Mouse (Mus musculus) neural tube, embryonic 11.5 days (tissue): Measurements from ENCODE around the gene Ttc26. TPM values are rescaled to one million over a fixed set of nuclear protein-coding genes. Genes with fewer than 3 reads are reported as not detected.

Experiments
- ATAC-seq: fragments of 200-750 bp; cut with Nextera tagmentation; 2 replicates; pipeline ENCODE4 v1.8.0; 2017; ENCODE audit warnings: moderate number of reproducible peaks, mild to moderate bottlenecking, moderate TSS enrichment, moderate library complexity; ENCODE audit not compliant: insufficient read depth, low FRiP score, low TSS enrichment
- DNase-seq: peaks from one replicate; pipeline ENCODE4 v3.0.0-alpha.2; 2015; ENCODE audit warnings: low spot score
- H3K27ac ChIP-seq: fragments of 300-500 bp; sonication (generic); 2 replicates; pipeline ENCODE4 v1.5.1; 2014; ENCODE audit warnings: low read depth, mild to moderate bottlenecking, low read length
- H3K27me3 ChIP-seq: fragments of 300-500 bp; sonication (generic); 2 replicates; pipeline ENCODE4 v1.6.1; 2014; ENCODE audit warnings: mild to moderate bottlenecking, low read length, mixed read lengths; ENCODE audit not compliant: control insufficient read depth, insufficient read depth
- H3K36me3 ChIP-seq: fragments of 300-500 bp; sonication (generic); 2 replicates; pipeline ENCODE4 v1.6.1; 2014; ENCODE audit warnings: mild to moderate bottlenecking, low read length, moderate library complexity, mixed read lengths; ENCODE audit not compliant: control insufficient read depth, insufficient read depth
- H3K4me1 ChIP-seq: fragments of 300-500 bp; sonication (generic); 2 replicates; pipeline ENCODE4 v1.6.1; 2014; ENCODE audit warnings: low read length, mixed read lengths; ENCODE audit not compliant: control insufficient read depth, insufficient read depth
- H3K4me2 ChIP-seq: fragments of 300-500 bp; sonication (generic); 2 replicates; pipeline ENCODE4 v1.6.1; 2014; ENCODE audit warnings: low read depth, mild to moderate bottlenecking, moderate library complexity
- H3K4me3 ChIP-seq: fragments of 300-500 bp; sonication (generic); 2 replicates; pipeline ENCODE4 v1.5.1; 2014; ENCODE audit warnings: low read depth, low read length
- H3K9ac ChIP-seq: fragments of 300-500 bp; sonication (generic); 2 replicates; pipeline ENCODE4 v1.6.1; 2014; ENCODE audit warnings: mild to moderate bottlenecking, low read length
- H3K9me3 ChIP-seq: fragments of 300-500 bp; sonication (generic); 2 replicates; pipeline ENCODE4 v1.6.1; 2016; ENCODE audit warnings: low read length; ENCODE audit not compliant: control insufficient read depth
- WGBS: fragments of 180-500 bp; shearing (Covaris S2); extraction: QIAGEN DNeasy Blood & Tissue Kit; methylation state at CpG from one replicate; pipeline ENCODE4 v1.1.7; 2014; 5-methylcytosine and 5-hydroxymethylcytosine counted together
- polyA plus RNA-seq: library from polyadenylated mRNA; unstranded; fragments of >200 nt; fragmentation: Nextera tagmentation; extraction: Ambion mirVana; gene quantifications from 2 replicates; pipeline ENCODE4 v1.2.1, GENCODE M21; 2014

The Ttc26 gene
- polyA plus RNA-seq, 1 experiment from 2014 or later, result 9.9 TPM

- Histone ChIP-seq H3K9me3 (no peaks in the 10 kb centered on the region), H3K4me1 (no peaks in the 10 kb centered on the region), H3K4me2 (no peak overlapping the region), H3K4me3 (no peak overlapping the region), H3K36me3 (no peaks in the 10 kb centered on the region), H3K27ac (no peak overlapping the region), H3K9ac (no peak overlapping the region), H3K27me3 (no peaks in the 10 kb centered on the region)
- ATAC-seq, result no peak
- WGBS, result 87% methylated on average over 7 of the region's 7 CpGs
- no peak for DNase-seq
These were observed 37.1 kb upstream of the Ttc26 start for GRCm38 (mm10) chr6:38344006-38344670.

DNA sequence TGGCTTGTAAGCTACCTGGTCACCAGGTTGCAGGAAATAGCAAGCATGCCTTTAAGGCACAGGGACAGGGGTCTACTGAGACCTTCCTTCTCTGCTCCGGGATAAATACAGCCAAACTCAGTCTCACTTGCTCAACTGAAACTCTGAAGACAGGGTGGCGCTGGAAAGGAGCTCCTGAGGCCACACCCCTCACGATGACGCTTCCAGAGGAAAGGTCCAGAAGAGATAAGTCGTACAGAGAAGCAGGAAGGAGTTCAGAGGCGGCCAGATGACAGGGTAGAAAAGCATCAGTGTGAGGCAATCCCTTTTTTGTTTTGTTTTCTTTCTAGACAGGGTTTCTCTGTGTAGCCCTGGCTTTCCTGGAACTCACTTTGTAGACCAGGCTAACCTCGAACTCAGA, 35.5 kb upstream of the Ttc26 start:
- Histone ChIP-seq H3K9ac (no peak overlapping the region), H3K4me1 (no peaks in the 10 kb centered on the region), H3K4me3 (no peak overlapping the region), H3K36me3 (no peaks in the 10 kb centered on the region), H3K27me3 (no peaks in the 10 kb centered on the region), H3K9me3 (no peaks in the 10 kb centered on the region), H3K27ac (no peak overlapping the region), H3K4me2 (no peak overlapping the region)
- WGBS, result 57% methylated on average over 7 of the region's 7 CpGs
- DNase-seq (no peak), ATAC-seq (no peak)

GRCm38 (mm10) chr6:38347875-38348274, 33.4 kb upstream of the Ttc26 start:
- H3K27me3 ChIP-seq, result peaks cover 17% of the 10 kb centered on the region

GRCm38 (mm10) chr6:38348811-38349453, 32.3 kb upstream of the Ttc26 start:
- Histone ChIP-seq H3K4me3 (no peak overlapping the region), H3K9me3 (no peaks in the 10 kb centered on the region), H3K9ac (no peak overlapping the region), H3K36me3 (no peaks in the 10 kb centered on the region), H3K4me2 (no peak overlapping the region), H3K27me3 (peaks cover 27% of the 10 kb centered on the region), H3K4me1 (no peaks in the 10 kb centered on the region), H3K27ac (no peak overlapping the region)
- whole genome bisulfite sequencing, result 92% methylated on average over 6 of the region's 6 CpGs
- no peak for ATAC-seq
- DNase-seq, result no peak

More at GRCm38 (mm10) chr6:38347875-38348274, 33.4 kb upstream of the Ttc26 start:
- H3K27ac ChIP-seq, result no peak overlapping the region
- no peak for ATAC-seq
- no peak overlapping the region for H3K9ac ChIP-seq
- H3K4me2 ChIP-seq, result no peak overlapping the region
- H3K9me3 ChIP-seq, result no peaks in the 10 kb centered on the region
- H3K36me3 ChIP-seq, result no peaks in the 10 kb centered on the region
- no peaks in the 10 kb centered on the region for H3K4me1 ChIP-seq
- no peak overlapping the region for H3K4me3 ChIP-seq
- DNase-seq, result no peak
- WGBS, result 78% methylated on average over 5 of the region's 5 CpGs

GRCm38 (mm10) chr6:38349806-38350205, 31.5 kb upstream of the Ttc26 start:
- no peaks in the 10 kb centered on the region for H3K36me3 ChIP-seq
- DNase-seq (peak; percentile 1), ATAC-seq (no peak)
- 78% methylated on average over 9 of the region's 9 CpGs for WGBS
- H3K27ac ChIP-seq, result no peak overlapping the region
- no peaks in the 10 kb centered on the region for H3K9me3 ChIP-seq
- no peak overlapping the region for H3K4me3 ChIP-seq
- no peaks in the 10 kb centered on the region for H3K4me1 ChIP-seq
- peaks cover 36% of the 10 kb centered on the region for H3K27me3 ChIP-seq
- no peak overlapping the region for H3K4me2 ChIP-seq
- H3K9ac ChIP-seq, result no peak overlapping the region

GRCm38 (mm10) chr6:38351930-38352329, 29.3 kb upstream of the Ttc26 start:
- DNase-seq, result no peak
- Histone ChIP-seq H3K4me2 (no peak overlapping the region), H3K27ac (no peak overlapping the region), H3K27me3 (peaks cover 49% of the 10 kb centered on the region), H3K9ac (no peak overlapping the region), H3K9me3 (no peaks in the 10 kb centered on the region), H3K4me3 (no peak overlapping the region), H3K36me3 (no peaks in the 10 kb centered on the region), H3K4me1 (no peaks in the 10 kb centered on the region)
- WGBS, result 55% methylated on average over 4 of the region's 4 CpGs
- no peak for ATAC-seq

DNA sequence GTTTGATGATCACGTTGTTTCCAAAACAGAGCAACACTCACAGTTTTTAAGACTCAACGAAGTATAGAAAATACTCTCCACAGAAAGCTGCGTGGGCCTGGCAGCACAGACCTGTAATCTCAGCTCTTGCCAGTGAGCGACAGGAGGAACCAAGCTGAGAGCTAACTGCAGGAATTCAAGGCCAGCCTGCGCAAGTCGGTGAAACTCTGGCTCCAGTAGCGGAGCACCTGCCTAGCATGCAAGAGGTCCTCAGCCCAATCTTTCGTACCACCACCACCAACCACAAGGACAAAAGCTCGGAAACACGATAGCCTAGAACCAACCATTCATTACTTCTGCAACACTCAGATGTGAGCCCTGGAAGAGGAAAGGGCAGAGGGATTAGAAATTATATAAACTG, 28.8 kb upstream of the Ttc26 start:
- no peaks in the 10 kb centered on the region for H3K36me3 ChIP-seq
- no peak overlapping the region for H3K27ac ChIP-seq
- no peak overlapping the region for H3K9ac ChIP-seq
- H3K4me3 ChIP-seq, result no peak overlapping the region
- WGBS, result 9% methylated on average over 10 of the region's 10 CpGs
- H3K9me3 ChIP-seq, result no peaks in the 10 kb centered on the region
- DNase-seq, result no peak
- H3K27me3 ChIP-seq, result peaks cover 49% of the 10 kb centered on the region
- ATAC-seq, result no peak
- H3K4me2 ChIP-seq, result no peak overlapping the region
- no peaks in the 10 kb centered on the region for H3K4me1 ChIP-seq

DNA sequence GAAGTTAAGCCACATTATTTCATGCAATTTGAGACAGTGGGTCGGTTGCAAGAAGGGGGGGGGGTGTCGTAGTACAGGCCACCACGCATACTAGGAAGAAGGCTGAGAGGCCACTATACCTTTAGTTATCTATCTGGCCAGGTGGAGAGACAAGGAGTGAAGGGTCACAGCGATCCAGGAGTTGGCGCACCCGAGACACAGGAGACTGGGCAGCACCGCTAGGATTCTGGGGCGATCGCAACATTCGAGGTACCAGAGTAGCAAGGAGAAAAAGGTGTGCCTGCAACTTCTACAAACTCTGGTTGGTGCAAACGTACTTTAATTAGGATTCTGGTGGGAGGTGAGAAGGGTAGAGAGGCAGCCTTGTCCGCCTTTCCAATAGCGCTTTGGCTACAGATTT, 28.1 kb upstream of the Ttc26 start:
- WGBS, result 5% methylated on average over 13 of the region's 13 CpGs
- Histone ChIP-seq H3K9me3 (no peaks in the 10 kb centered on the region), H3K4me3 (peak overlapping the region; percentile 52; the same call in 1 of the 2 replicates), H3K4me2 (no peak overlapping the region), H3K4me1 (no peaks in the 10 kb centered on the region), H3K36me3 (no peaks in the 10 kb centered on the region), H3K27ac (no peak overlapping the region), H3K27me3 (peaks cover 49% of the 10 kb centered on the region), H3K9ac (no peak overlapping the region)
- DNase-seq (no peak), ATAC-seq (no peak)
